12 mouse cellular contexts compared by ENCODE assay signal in the genomic region with DNA sequence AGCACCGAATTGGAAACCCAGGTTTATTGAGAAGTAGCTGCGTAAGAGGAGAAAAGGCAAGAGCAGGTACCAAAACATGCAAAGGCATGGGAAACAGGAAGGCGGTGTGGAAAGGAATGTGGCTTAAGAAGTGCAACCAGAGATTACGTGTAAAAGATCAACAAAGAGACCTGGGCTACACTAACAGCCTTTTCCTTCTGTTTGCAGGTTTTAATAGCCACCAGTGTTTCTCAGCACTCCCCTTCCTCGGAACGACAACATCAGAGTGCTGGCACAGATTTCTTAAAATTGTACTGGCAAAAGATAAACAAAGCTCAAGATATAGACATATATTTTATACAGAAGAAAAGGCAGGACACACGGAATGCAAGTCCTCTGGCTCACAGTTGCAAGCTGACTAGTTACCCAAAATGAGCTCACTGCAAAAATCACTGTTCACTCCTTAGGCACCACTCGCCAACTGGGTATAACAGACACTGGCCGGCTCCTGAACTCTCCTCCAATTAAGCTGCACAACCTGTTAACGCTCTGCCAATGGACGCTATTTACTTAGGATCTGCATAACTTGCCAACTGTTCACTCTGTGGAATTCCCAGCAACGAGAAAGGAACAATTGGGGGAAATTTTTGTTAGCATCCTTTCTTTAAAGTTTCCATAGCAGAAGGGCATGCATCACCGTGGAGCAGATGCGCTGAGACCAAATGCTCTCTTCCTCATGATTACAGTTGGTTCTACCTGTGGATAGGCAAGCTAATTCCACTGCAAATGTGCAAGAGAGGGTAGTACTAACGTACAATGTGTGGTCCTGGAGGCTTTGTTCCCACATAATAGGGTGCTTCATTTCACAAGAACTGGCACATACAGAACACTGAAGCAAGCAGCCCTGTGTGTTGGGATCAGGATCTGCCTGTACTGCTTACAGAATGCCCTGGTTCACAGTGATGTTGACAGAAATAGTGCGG.
DNase-seq lines count a peak whose midpoint lies in the region; ATAC-seq and TF ChIP-seq lines count a peak whose summit lies in the region.
"Had no signal": no experiment of that assay in that cellular context is flagged by ENCODE, and none has a peak within 500 bp of the region (broad histone marks: within the 10 kb centered on the region; RNA-seq: fewer than 3 reads in every experiment).

No protein-coding gene starts in this region.

- H3K4me1 ChIP-seq in kidney, adult 2 months (ENCODE audit: control insufficient read depth, insufficient read depth, low read length) = peaks cover 3% of the 10 kb centered on the region; the same call in 1 of the 2 replicates
- H3K4me1 ChIP-seq in midbrain, embryonic 12.5 days = peaks cover 10% of the 10 kb centered on the region
- peaks cover 2% of the 10 kb centered on the region; the same call in 1 of the 2 replicates for H3K4me1 ChIP-seq in midbrain, embryonic 16.5 days (ENCODE audit: control insufficient read depth, insufficient read depth, low read length)
- H3K4me1 ChIP-seq: embryonic facial prominence, embryonic 15.5 days; heart, embryonic 15.5 days had no signal

- no peak overlapping the region for H3K9ac ChIP-seq in midbrain, embryonic 12.5 days (replicated peaks)
- no peak overlapping the region for H3K9ac ChIP-seq in midbrain, embryonic 16.5 days (ENCODE audit: low read depth, low read length)
- H3K9ac ChIP-seq: embryonic facial prominence, embryonic 15.5 days; heart, embryonic 15.5 days had no signal

- 56% methylated on average over 16 of the region's 16 CpGs for WGBS in kidney, adult 2 months
- WGBS in midbrain, embryonic 12.5 days = 66% methylated on average over 16 of the region's 16 CpGs
- WGBS in midbrain, embryonic 16.5 days = 60% methylated on average over 16 of the region's 16 CpGs

- H3K4me3 ChIP-seq in kidney, adult 2 months (ENCODE audit: insufficient read depth, low read depth, low read length) = no peak overlapping the region
- H3K4me3 ChIP-seq in midbrain, embryonic 12.5 days = no peak overlapping the region
- no peak overlapping the region for H3K4me3 ChIP-seq in midbrain, embryonic 16.5 days (ENCODE audit: low read depth, low read length)
- H3K4me3 ChIP-seq: embryonic facial prominence, embryonic 15.5 days; heart, embryonic 15.5 days had no signal

- H3K36me3 ChIP-seq in kidney, adult 2 months (ENCODE audit: control insufficient read depth, insufficient read depth, low read length) = no peaks in the 10 kb centered on the region
- no peaks in the 10 kb centered on the region for H3K36me3 ChIP-seq in midbrain, embryonic 12.5 days
- no peaks in the 10 kb centered on the region for H3K36me3 ChIP-seq in midbrain, embryonic 16.5 days (ENCODE audit: control insufficient read depth, insufficient read depth, low read length)
- H3K36me3 ChIP-seq: embryonic facial prominence, embryonic 15.5 days; heart, embryonic 15.5 days had no signal

- no peak overlapping the region for H3K27ac ChIP-seq in kidney, adult 2 months (ENCODE audit: insufficient read depth, low read depth, low read length)
- no peak overlapping the region for H3K27ac ChIP-seq in midbrain, embryonic 12.5 days (replicated peaks)
- no peak overlapping the region for H3K27ac ChIP-seq in midbrain, embryonic 16.5 days (ENCODE audit: low read length)
- H3K27ac ChIP-seq: embryonic facial prominence, embryonic 15.5 days; heart, embryonic 15.5 days had no signal

- 0 out of 2 replicates have a peak, but pooled peaks have one; percentile 16 for ATAC-seq in midbrain, embryonic 12.5 days (ENCODE audit: low FRiP score, low read depth)
- ATAC-seq in midbrain, embryonic 16.5 days = no peak

- H3K4me2 ChIP-seq in midbrain, embryonic 12.5 days (replicated peaks) = no peak overlapping the region
- no peak overlapping the region for H3K4me2 ChIP-seq in midbrain, embryonic 16.5 days (ENCODE audit: low read length)
- H3K4me2 ChIP-seq: embryonic facial prominence, embryonic 15.5 days; heart, embryonic 15.5 days had no signal

- H3K27me3 ChIP-seq in kidney, adult 2 months (replicated peaks; ENCODE audit: control insufficient read depth, insufficient read depth, low read length) = no peaks in the 10 kb centered on the region
- H3K27me3 ChIP-seq in midbrain, embryonic 12.5 days = no peaks in the 10 kb centered on the region
- H3K27me3 ChIP-seq in midbrain, embryonic 16.5 days (ENCODE audit: control insufficient read depth, insufficient read depth, low read depth, low read length) = no peaks in the 10 kb centered on the region
- H3K27me3 ChIP-seq: embryonic facial prominence, embryonic 15.5 days; heart, embryonic 15.5 days had no signal

- peak; percentile 27 for DNase-seq in adrenal gland, postnatal 10 days
- DNase-seq in adrenal gland, postnatal 4 days (ENCODE audit: low spot score in 2 of 2) = no peak
- peak; percentile 16 for DNase-seq in kidney, adult 2 months
- no peak for DNase-seq in kidney, adult 9 months
- DNase-seq in cerebellum, adult 9-10 months = no peak
- no peak for DNase-seq in gastrocnemius, adult 8-10 months (ENCODE audit: low spot score in 2 of 2)
- DNase-seq: gastrocnemius, postnatal 10 days; kidney, adult 11 months had no signal

- no peaks in the 10 kb centered on the region for H3K9me3 ChIP-seq in midbrain, embryonic 12.5 days
- no peaks in the 10 kb centered on the region for H3K9me3 ChIP-seq in midbrain, embryonic 16.5 days (replicated peaks; ENCODE audit: control insufficient read depth, low read length, poor library complexity, severe bottlenecking)
- H3K9me3 ChIP-seq: embryonic facial prominence, embryonic 15.5 days; heart, embryonic 15.5 days had no signal

- no peak for TF ChIP-seq CTCF in kidney, adult 2 months (conservative IDR thresholded peaks at IDR 0.05; ENCODE audit: insufficient read depth, insufficient read length, low read depth, low read length)

- no peak for TF ChIP-seq POLR2A in kidney, adult 2 months (IDR thresholded peaks at IDR 0.05; ENCODE audit: low read depth, low read length)

Comparison
In these comparisons a context has a peak if more than half of its experiments do, and no peak if none do; other contexts are left out.
1. DNase-seq: peak in adrenal gland, postnatal 10 days (single experiment) and kidney, adult 2 months (single experiment); none in adrenal gland, postnatal 4 days (0 of 2), kidney, adult 9 months (single experiment), cerebellum, adult 9-10 months (single experiment) and gastrocnemius, adult 8-10 months (0 of 2).